Mouse (Mus musculus): ENCODE measurements around the gene Sorl1. TPM values are rescaled to one million over a fixed set of nuclear protein-coding genes. Genes with fewer than 3 reads are reported as not detected.

Gene Sorl1
- polyA plus RNA-seq, 1 experiment from 2014 or later: 7.6 TPM

- peaks cover 13% of the 10 kb centered on the region for H3K4me1 ChIP-seq (replicated peaks; ENCODE audit: control insufficient read depth, insufficient read depth, low read length)
- no peak overlapping the region for H3K4me3 ChIP-seq (ENCODE audit: low read depth, low read length)
- no peak overlapping the region for H3K4me2 ChIP-seq (replicated peaks; ENCODE audit: low read depth, low read length)
- DNase-seq (ENCODE audit: low spot score): no peak
- peak overlapping the region; percentile 84 for H3K27ac ChIP-seq (ENCODE audit: low read depth, low read length)
- 77% methylated on average over 5 of the region's 5 CpGs for WGBS
- no peaks in the 10 kb centered on the region for H3K9me3 ChIP-seq (ENCODE audit: control insufficient read depth, low read length)
- no peaks in the 10 kb centered on the region for H3K27me3 ChIP-seq (ENCODE audit: control insufficient read depth, insufficient read depth, low read length)
- no peak for ATAC-seq (ENCODE audit: low FRiP score)
- no peaks in the 10 kb centered on the region for H3K36me3 ChIP-seq (ENCODE audit: control insufficient read depth, insufficient read depth, low read length)
- peak overlapping the region; percentile 8; the same call in 1 of the 2 replicates for H3K9ac ChIP-seq (ENCODE audit: low read depth, low read length)
Observed at GRCm38 (mm10) chr9:41949476-41949875, 174.6 kb downstream of the Sorl1 start.

- no peak for ATAC-seq (ENCODE audit: low FRiP score)
Observed at GRCm38 (mm10) chr9:41944964-41945363, 179.1 kb downstream of the Sorl1 start.

GRCm38 (mm10) chr9:41942970-41943635, 181.0 kb downstream of the Sorl1 start:
- H3K4me2 ChIP-seq (replicated peaks; ENCODE audit: low read depth, low read length): no peak overlapping the region
- no peaks in the 10 kb centered on the region for H3K27me3 ChIP-seq (ENCODE audit: control insufficient read depth, insufficient read depth, low read length)
- no peak overlapping the region for H3K27ac ChIP-seq (ENCODE audit: low read depth, low read length)
- 72% methylated on average over 4 of the region's 4 CpGs for WGBS
- no peak for DNase-seq (ENCODE audit: low spot score)
- no peak for ATAC-seq (ENCODE audit: low FRiP score)
- H3K9ac ChIP-seq (ENCODE audit: low read depth, low read length): no peak overlapping the region
- no peaks in the 10 kb centered on the region for H3K9me3 ChIP-seq (ENCODE audit: control insufficient read depth, low read length)
- H3K4me3 ChIP-seq (ENCODE audit: low read depth, low read length): no peak overlapping the region
- no peaks in the 10 kb centered on the region for H3K36me3 ChIP-seq (ENCODE audit: control insufficient read depth, insufficient read depth, low read length)
- H3K4me1 ChIP-seq (replicated peaks; ENCODE audit: control insufficient read depth, insufficient read depth, low read length): no peaks in the 10 kb centered on the region; the same call in 1 of the 2 replicates

More at GRCm38 (mm10) chr9:41944964-41945363, 179.1 kb downstream of the Sorl1 start:
- no peaks in the 10 kb centered on the region for H3K36me3 ChIP-seq (ENCODE audit: control insufficient read depth, insufficient read depth, low read length)
- H3K4me1 ChIP-seq (replicated peaks; ENCODE audit: control insufficient read depth, insufficient read depth, low read length): peaks cover 2% of the 10 kb centered on the region
- H3K4me3 ChIP-seq (ENCODE audit: low read depth, low read length): no peak overlapping the region
- H3K9ac ChIP-seq (ENCODE audit: low read depth, low read length): no peak overlapping the region
- 93% methylated on average over 7 of the region's 7 CpGs for WGBS
- no peak overlapping the region for H3K27ac ChIP-seq (ENCODE audit: low read depth, low read length)
- H3K4me2 ChIP-seq (replicated peaks; ENCODE audit: low read depth, low read length): no peak overlapping the region
- no peak for DNase-seq (ENCODE audit: low spot score)
- H3K9me3 ChIP-seq (ENCODE audit: control insufficient read depth, low read length): no peaks in the 10 kb centered on the region
- no peaks in the 10 kb centered on the region for H3K27me3 ChIP-seq (ENCODE audit: control insufficient read depth, insufficient read depth, low read length)

GRCm38 (mm10) chr9:41940311-41940853, 183.7 kb downstream of the Sorl1 start:
- no peak overlapping the region for H3K27ac ChIP-seq (ENCODE audit: low read depth, low read length)
- no peak overlapping the region for H3K9ac ChIP-seq (ENCODE audit: low read depth, low read length)
- 85% methylated on average over 10 of the region's 10 CpGs for WGBS
- H3K4me2 ChIP-seq (replicated peaks; ENCODE audit: low read depth, low read length): no peak overlapping the region
- H3K4me3 ChIP-seq (ENCODE audit: low read depth, low read length): no peak overlapping the region
- no peaks in the 10 kb centered on the region for H3K9me3 ChIP-seq (ENCODE audit: control insufficient read depth, low read length)
- no peak for ATAC-seq (ENCODE audit: low FRiP score)
- H3K36me3 ChIP-seq (ENCODE audit: control insufficient read depth, insufficient read depth, low read length): no peaks in the 10 kb centered on the region
- no peak for DNase-seq (ENCODE audit: low spot score)
- H3K4me1 ChIP-seq (replicated peaks; ENCODE audit: control insufficient read depth, insufficient read depth, low read length): no peaks in the 10 kb centered on the region; the same call in 1 of the 2 replicates
- no peaks in the 10 kb centered on the region for H3K27me3 ChIP-seq (ENCODE audit: control insufficient read depth, insufficient read depth, low read length)

GRCm38 (mm10) chr9:41938449-41938848, 185.6 kb downstream of the Sorl1 start:
- H3K4me1 ChIP-seq (replicated peaks; ENCODE audit: control insufficient read depth, insufficient read depth, low read length): peaks cover 6% of the 10 kb centered on the region
- no peaks in the 10 kb centered on the region for H3K9me3 ChIP-seq (ENCODE audit: control insufficient read depth, low read length)
- H3K27ac ChIP-seq (ENCODE audit: low read depth, low read length): peak overlapping the region; percentile 79
- H3K9ac ChIP-seq (ENCODE audit: low read depth, low read length): 0 out of 2 replicates have a peak overlapping the region, but pooled peaks have one; percentile 21
- H3K36me3 ChIP-seq (ENCODE audit: control insufficient read depth, insufficient read depth, low read length): no peaks in the 10 kb centered on the region
- no peak overlapping the region for H3K4me3 ChIP-seq (ENCODE audit: low read depth, low read length)
- DNase-seq (ENCODE audit: low spot score): no peak
- 54% methylated on average over 8 of the region's 8 CpGs for WGBS
- ATAC-seq (ENCODE audit: low FRiP score): no peak
- H3K4me2 ChIP-seq (replicated peaks; ENCODE audit: low read depth, low read length): no peak overlapping the region
- H3K27me3 ChIP-seq (ENCODE audit: control insufficient read depth, insufficient read depth, low read length): no peaks in the 10 kb centered on the region

GRCm38 (mm10) chr9:41937967-41938348, 186.1 kb downstream of the Sorl1 start:
- WGBS: 41% methylated on average over 3 of the region's 3 CpGs
- H3K4me1 ChIP-seq (replicated peaks; ENCODE audit: control insufficient read depth, insufficient read depth, low read length): peaks cover 6% of the 10 kb centered on the region

GRCm38 (mm10) chr9:41937341-41937966, 186.6 kb downstream of the Sorl1 start:
- Histone ChIP-seq H3K27me3 (ENCODE audit: control insufficient read depth, insufficient read depth, low read length) (no peaks in the 10 kb centered on the region), H3K36me3 (ENCODE audit: control insufficient read depth, insufficient read depth, low read length) (no peaks in the 10 kb centered on the region), H3K4me1 (replicated peaks; ENCODE audit: control insufficient read depth, insufficient read depth, low read length) (peaks cover 6% of the 10 kb centered on the region), H3K4me3 (ENCODE audit: low read depth, low read length) (no peak overlapping the region), H3K27ac (ENCODE audit: low read depth, low read length) (peak overlapping the region; percentile 79), H3K9me3 (ENCODE audit: control insufficient read depth, low read length) (no peaks in the 10 kb centered on the region), H3K9ac (ENCODE audit: low read depth, low read length) (no peak overlapping the region), H3K4me2 (replicated peaks; ENCODE audit: low read depth, low read length) (no peak overlapping the region)
- WGBS: 67% methylated on average over 8 of the region's 8 CpGs
- DNase-seq (ENCODE audit: low spot score) (peak; percentile 36), ATAC-seq (ENCODE audit: low FRiP score) (no peak)

More at GRCm38 (mm10) chr9:41937967-41938348, 186.1 kb downstream of the Sorl1 start:
- Histone ChIP-seq H3K27me3 (ENCODE audit: control insufficient read depth, insufficient read depth, low read length) (no peaks in the 10 kb centered on the region), H3K36me3 (ENCODE audit: control insufficient read depth, insufficient read depth, low read length) (no peaks in the 10 kb centered on the region), H3K9me3 (ENCODE audit: control insufficient read depth, low read length) (no peaks in the 10 kb centered on the region), H3K27ac (ENCODE audit: low read depth, low read length) (peak overlapping the region; percentile 79), H3K4me2 (replicated peaks; ENCODE audit: low read depth, low read length) (no peak overlapping the region), H3K9ac (ENCODE audit: low read depth, low read length) (no peak overlapping the region), H3K4me3 (ENCODE audit: low read depth, low read length) (no peak overlapping the region)
- DNase-seq (ENCODE audit: low spot score) (no peak), ATAC-seq (ENCODE audit: low FRiP score) (no peak)

- peak; percentile 31 for DNase-seq (ENCODE audit: low spot score)
- ATAC-seq (ENCODE audit: low FRiP score): no peak
- Histone ChIP-seq H3K27me3 (ENCODE audit: control insufficient read depth, insufficient read depth, low read length) (no peaks in the 10 kb centered on the region), H3K9ac (ENCODE audit: low read depth, low read length) (no peak overlapping the region), H3K36me3 (ENCODE audit: control insufficient read depth, insufficient read depth, low read length) (no peaks in the 10 kb centered on the region), H3K27ac (ENCODE audit: low read depth, low read length) (no peak overlapping the region), H3K4me1 (replicated peaks; ENCODE audit: control insufficient read depth, insufficient read depth, low read length) (peaks cover 6% of the 10 kb centered on the region), H3K4me2 (replicated peaks; ENCODE audit: low read depth, low read length) (no peak overlapping the region), H3K9me3 (ENCODE audit: control insufficient read depth, low read length) (no peaks in the 10 kb centered on the region), H3K4me3 (ENCODE audit: low read depth, low read length) (no peak overlapping the region)
- 35% methylated on average over 1 of the region's 1 CpGs for WGBS
Observed at GRCm38 (mm10) chr9:41936598-41936997, 187.5 kb downstream of the Sorl1 start.
